Mouse (Mus musculus) spleen, embryonic (tissue): ENCODE results near the gene B3gnt9.

Source experiments
- CTCF ChIA-PET: fragments of 350-600 bp; sonication (Branson Sonifier 250); formaldehyde crosslinking; loops from one replicate; lab custom pipeline; 2022; lab: Charles Lee

The B3gnt9 gene

GRCm38 (mm10) chr8:105224413-105225271 lies 30.3 kb downstream of the B3gnt9 start, which contains the start of gene D230025D16Rik:
TSS of gene D230025D16Rik (plus strand) at chr8:105225145.
- CTCF ChIA-PET: interaction anchor here (1.2 kb wide), 1 partner anchor 21 kb away, joined by 3 read pairs; no protein-coding TSS in a partner anchor

GRCm38 (mm10) chr8:105223850-105224249 lies 31.1 kb downstream of the B3gnt9 start:
- CTCF ChIA-PET: interaction anchor here (0.6 to 1.2 kb wide), 2 partner anchors 20 to 99 kb away, joined by 3 read pairs; no protein-coding TSS in a partner anchor

GRCm38 (mm10) chr8:105217926-105218522 lies 36.9 kb downstream of the B3gnt9 start:
- CTCF ChIA-PET: interaction anchor here (0.6 to 1.7 kb wide), 3 partner anchors 59 to 80 kb away, joined by 4 to 9 read pairs (median 5); no protein-coding TSS in a partner anchor

DNA sequence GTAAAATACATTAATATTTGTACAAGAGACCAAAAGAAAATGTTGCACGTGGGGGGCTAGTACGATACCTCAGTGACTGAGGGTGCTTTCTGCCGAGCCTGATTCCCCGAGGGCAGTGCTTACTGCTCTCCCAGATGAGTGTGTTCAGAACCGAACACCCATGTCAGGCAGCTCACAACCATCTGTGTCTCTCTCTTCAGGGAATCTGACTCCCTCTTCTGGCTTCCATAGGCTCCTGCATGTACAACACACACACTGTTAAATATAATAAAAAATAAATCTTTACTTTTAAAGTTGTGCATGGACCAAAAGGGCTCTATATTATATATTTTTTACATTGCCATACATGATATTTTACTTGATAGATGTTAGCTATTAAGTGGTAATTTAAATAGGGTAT lies 40.8 kb downstream of the B3gnt9 start:
- CTCF ChIA-PET: interaction anchor here (0.7 kb wide), 1 partner anchor 667 kb away, joined by 3 read pairs; no protein-coding TSS in a partner anchor

DNA sequence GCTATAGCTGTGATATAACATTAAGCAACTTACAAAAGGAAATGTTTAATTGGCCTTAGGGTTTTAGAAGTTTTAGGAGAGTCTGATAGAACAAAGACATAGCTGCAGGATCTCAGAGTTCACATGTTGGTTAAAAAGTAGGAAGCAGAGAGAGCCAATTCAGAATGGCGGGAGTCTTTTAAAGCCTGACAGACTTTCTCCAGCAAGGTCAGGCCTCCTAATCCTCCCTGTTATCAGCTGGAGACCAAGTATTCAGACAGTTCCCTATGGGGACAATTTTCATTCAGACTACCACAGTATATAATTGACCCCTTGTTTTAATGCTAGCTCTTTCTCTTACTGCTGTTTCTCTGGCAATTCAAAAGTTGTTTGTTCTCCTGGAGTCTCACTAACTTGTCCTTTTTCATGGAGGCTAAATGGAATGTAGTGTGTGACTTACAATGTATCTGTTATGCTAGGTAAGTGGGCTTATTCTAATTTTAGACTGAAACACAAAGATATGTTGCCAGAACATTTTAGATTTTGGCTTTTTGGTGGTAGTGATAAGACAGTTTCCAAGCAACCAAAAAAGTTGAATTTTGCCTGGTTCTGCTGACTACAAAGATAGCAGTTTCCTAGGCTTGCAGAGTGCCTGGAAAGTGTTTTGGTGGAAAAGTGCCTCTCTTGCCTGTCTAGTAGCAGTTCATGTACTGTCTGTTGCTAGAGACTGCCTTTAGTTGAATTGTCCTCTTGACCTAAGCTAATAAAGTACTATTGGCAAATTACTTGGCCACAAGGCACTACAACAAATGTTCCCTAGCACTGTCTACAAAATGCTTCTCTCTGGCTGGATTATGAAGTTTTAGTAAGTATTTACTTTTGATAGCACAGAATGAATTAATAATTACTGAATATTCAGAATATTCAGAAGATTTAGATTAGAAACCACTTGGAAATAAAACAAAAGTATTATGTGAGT lies 45.5 kb downstream of the B3gnt9 start:
- CTCF ChIA-PET: no interaction called here

DNA sequence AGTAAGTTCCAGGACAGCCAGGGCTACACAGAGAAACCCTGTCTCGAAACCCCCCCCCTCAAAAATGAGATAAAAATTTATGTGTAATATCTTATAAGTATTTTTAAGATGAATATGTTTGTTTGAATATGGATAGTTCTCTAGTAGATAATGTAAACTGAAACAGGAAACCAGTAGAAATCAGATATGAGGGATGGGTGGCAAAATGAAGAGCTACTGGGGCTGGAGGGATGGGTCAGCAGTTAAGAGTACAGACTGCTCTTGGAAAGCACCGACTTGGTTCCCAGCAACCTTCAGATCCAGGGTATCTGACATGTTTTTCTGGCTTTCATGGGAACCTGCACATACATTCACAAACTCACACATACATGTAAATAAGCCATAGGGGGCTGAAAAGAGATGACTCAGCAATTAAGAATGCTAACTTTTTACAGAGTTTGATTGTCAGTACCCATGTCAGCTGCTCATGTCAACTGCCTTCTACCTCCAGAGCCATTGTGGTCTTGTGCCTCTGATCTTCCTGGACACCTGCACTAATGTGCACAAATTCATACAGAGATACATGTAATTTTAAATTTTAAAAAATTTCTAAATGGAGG lies 47.2 kb downstream of the B3gnt9 start:
- CTCF ChIA-PET: no interaction called here

- CTCF ChIA-PET: no interaction called here
Measured at GRCm38 (mm10) chr8:105206766-105207275, 48.1 kb downstream of the B3gnt9 start.

- CTCF ChIA-PET: no interaction called here
Measured at GRCm38 (mm10) chr8:105205748-105206147, 49.2 kb downstream of the B3gnt9 start.
